Mouse (Mus musculus): Measurements from ENCODE around the gene Igfbp5.

Gene Igfbp5

GRCm38 (mm10) chr1:72842666-72843459 is 31.8 kb downstream of the Igfbp5 start:
- DNase-seq (ENCODE audit: low read depth, low spot score) = no peak

GRCm38 (mm10) chr1:72839791-72840190 is 34.9 kb downstream of the Igfbp5 start:
- no peak for DNase-seq (ENCODE audit: low read depth, low spot score)

GRCm38 (mm10) chr1:72839356-72839755 is 35.3 kb downstream of the Igfbp5 start:
- DNase-seq (ENCODE audit: low read depth, low spot score) = no peak

- DNase-seq (ENCODE audit: low read depth, low spot score) = no peak
These were observed 41.1 kb downstream of the Igfbp5 start for GRCm38 (mm10) chr1:72833563-72833962.

- DNase-seq (ENCODE audit: low read depth, low spot score) = no peak
These were observed 42.0 kb downstream of the Igfbp5 start for GRCm38 (mm10) chr1:72832715-72833153.

GRCm38 (mm10) chr1:72830485-72830884 is 44.2 kb downstream of the Igfbp5 start:
- DNase-seq (ENCODE audit: low read depth, low spot score) = no peak

- DNase-seq (ENCODE audit: low read depth, low spot score) = no peak
These were observed 45.8 kb downstream of the Igfbp5 start for GRCm38 (mm10) chr1:72828843-72829242.

GRCm38 (mm10) chr1:72827411-72828315 is 47.0 kb downstream of the Igfbp5 start:
- DNase-seq (ENCODE audit: low read depth, low spot score) = no peak

GRCm38 (mm10) chr1:72826931-72827330 is 47.8 kb downstream of the Igfbp5 start:
- DNase-seq (ENCODE audit: low read depth, low spot score) = no peak

- no peak for DNase-seq (ENCODE audit: low read depth, low spot score)
These were observed 48.2 kb downstream of the Igfbp5 start for GRCm38 (mm10) chr1:72826446-72826845.

GRCm38 (mm10) chr1:72825921-72826320 is 48.8 kb downstream of the Igfbp5 start:
- no peak for DNase-seq (ENCODE audit: low read depth, low spot score)

GRCm38 (mm10) chr1:72825286-72825685 is 49.4 kb downstream of the Igfbp5 start:
- no peak for DNase-seq (ENCODE audit: low read depth, low spot score)

GRCm38 (mm10) chr1:72824707-72825101 is 50.0 kb downstream of the Igfbp5 start:
- DNase-seq (ENCODE audit: low read depth, low spot score) = no peak

- DNase-seq (ENCODE audit: low read depth, low spot score) = no peak
These were observed 50.7 kb downstream of the Igfbp5 start, which contains the start of gene Igfbp2 for GRCm38 (mm10) chr1:72823751-72824706. Gene Igfbp2 (plus strand): TSS chr1:72824503.

GRCm38 (mm10) chr1:72822893-72823292 is 51.8 kb downstream of the Igfbp5 start:
- no peak for DNase-seq (ENCODE audit: low read depth, low spot score)

GRCm38 (mm10) chr1:72819995-72820394 is 54.7 kb downstream of the Igfbp5 start:
- DNase-seq (ENCODE audit: low read depth, low spot score) = no peak

GRCm38 (mm10) chr1:72815616-72816015 is 59.1 kb downstream of the Igfbp5 start:
- DNase-seq (ENCODE audit: low read depth, low spot score) = no peak

GRCm38 (mm10) chr1:72815184-72815583 is 59.5 kb downstream of the Igfbp5 start:
- DNase-seq (ENCODE audit: low read depth, low spot score) = no peak

- DNase-seq (ENCODE audit: low read depth, low spot score) = no peak
These were observed 60.9 kb downstream of the Igfbp5 start for GRCm38 (mm10) chr1:72813639-72814403.

- DNase-seq (ENCODE audit: low read depth, low spot score) = no peak
These were observed 61.5 kb downstream of the Igfbp5 start for GRCm38 (mm10) chr1:72813089-72813638.
